25 mouse cellular contexts compared by ENCODE assay signal in genomic region chr14:28984276-28984675, GRCm38 (mm10). TPM values are rescaled to one million over a fixed set of nuclear protein-coding genes. Genes with fewer than 3 reads are reported as not detected.
DNase-seq lines count a peak whose midpoint lies in the region; ATAC-seq lines count a peak whose summit lies in the region.
"Had no signal": no experiment of that assay in that cellular context is flagged by ENCODE, and none has a peak within 500 bp of the region (broad histone marks: within the 10 kb centered on the region; RNA-seq: fewer than 3 reads in every experiment).

No protein-coding gene starts in this region.

- intact Hi-C loops in gastrocnemius, postnatal 36 days (cut with DNase I) = no loop called here

- WGBS in liver, embryonic 12.5 days (ENCODE audit: insufficient replicate concordance) = 44% methylated on average over 2 of the region's 2 CpGs

- H3K9ac ChIP-seq in liver, embryonic 12.5 days = no peak overlapping the region
- H3K9ac ChIP-seq: heart, embryonic 12.5 days; limb, embryonic 13.5 days; liver, embryonic 13.5 days; lung, embryonic 14.5 days had no signal

- H3K9me3 ChIP-seq in liver, embryonic 12.5 days (replicated peaks) = no peaks in the 10 kb centered on the region
- H3K9me3 ChIP-seq: heart, embryonic 12.5 days; limb, embryonic 13.5 days; liver, embryonic 13.5 days had no signal

- H3K4me3 ChIP-seq in liver, embryonic 12.5 days = no peak overlapping the region
- H3K4me3 ChIP-seq: heart, embryonic 12.5 days; limb, embryonic 13.5 days; liver, embryonic 13.5 days had no signal

- no peaks in the 10 kb centered on the region for H3K4me1 ChIP-seq in liver, embryonic 12.5 days
- H3K4me1 ChIP-seq: heart, embryonic 12.5 days; liver, embryonic 13.5 days had no signal

- no peak overlapping the region for H3K4me2 ChIP-seq in liver, embryonic 12.5 days
- H3K4me2 ChIP-seq: heart, embryonic 12.5 days; limb, embryonic 13.5 days; liver, embryonic 13.5 days; lung, embryonic 14.5 days had no signal

- no peaks in the 10 kb centered on the region for H3K36me3 ChIP-seq in liver, embryonic 12.5 days
- H3K36me3 ChIP-seq: heart, embryonic 12.5 days; limb, embryonic 13.5 days; liver, embryonic 13.5 days had no signal

- H3K27ac ChIP-seq in liver, embryonic 12.5 days = no peak overlapping the region
- H3K27ac ChIP-seq: limb, embryonic 13.5 days; liver, embryonic 13.5 days; stomach, postnatal 0 days had no signal

- H3K27me3 ChIP-seq in liver, embryonic 12.5 days (replicated peaks) = no peaks in the 10 kb centered on the region
- H3K27me3 ChIP-seq: heart, embryonic 12.5 days; limb, embryonic 13.5 days; liver, embryonic 13.5 days had no signal

- DNase-seq in gastrocnemius, postnatal 25 days = peak; percentile 42
- DNase-seq in gastrocnemius, postnatal 36 days = no peak
- DNase-seq in 3T3-L1 (ENCODE audit: low read depth, low spot score) = peak; percentile 82
- DNase-seq in Muller cell, postnatal 12 days (ENCODE audit: inconsistent ontology term) = peak; percentile 26
- DNase-seq in adrenal gland, postnatal 10 days = peak; percentile 53
- DNase-seq: cerebellum, adult 11-12 months; cerebellum, postnatal 36 days; heart, postnatal 10 days; kidney, adult 18-20 months; kidney, postnatal 4 days; liver, embryonic 13.5 days; lung, embryonic 14.5 days; midbrain, embryonic 14.5 days; thymus, adult 2 months; thymus, postnatal 4 days had no signal

- ATAC-seq in liver, embryonic 12.5 days = no peak
- no peak for ATAC-seq in inflammation-experienced regulatory T-cells, adult 6 months

RNA-seq across cellular contexts. Expression of gene Lrtm1, which starts 33.7 kb away (rescaled TPM):
- 10 to 100 TPM; 27.1 to 34.6 TPM for total RNA-seq in gastrocnemius, postnatal 25 days (2021)
- total RNA-seq in gastrocnemius, postnatal 36 days (2021) = 10 to 100 TPM; 19.0 to 24.8 TPM
- 1 to 10 TPM in 1 of 2 experiments, under 1 TPM in 1; 0.72 to 3.7 TPM for total RNA-seq in adrenal gland, postnatal 10 days (2021)
- not detected in 2 replicates for polyA plus RNA-seq in liver, embryonic 12.5 days (2016; fragmentation: Nextera tagmentation; extraction: Ambion mirVana)
- not detected for polyA plus RNA-seq in inflammation-experienced regulatory T-cells, adult 6 months (2017; shearing (Covaris generic))
- total RNA-seq: left cerebral cortex, adult 18-20 months; left cerebral cortex, postnatal 25 days; megakaryocyte, adult 5-6 weeks had no signal
- polyA plus RNA-seq: frontal cortex, adult 2 months; small intestine, adult 2 months; stomach, postnatal 0 days had no signal

Comparison
In these comparisons a context has a peak if more than half of its experiments do, and no peak if none do; other contexts are left out.
1. DNase-seq: peak in gastrocnemius, postnatal 25 days (single experiment), 3T3-L1 (single experiment), Muller cell, postnatal 12 days (single experiment) and adrenal gland, postnatal 10 days (single experiment); none in gastrocnemius, postnatal 36 days (0 of 2).
2. RNA of gene Lrtm1, which starts 33.7 kb away (total RNA-seq): 27.1 to 34.6 TPM in gastrocnemius, postnatal 25 days and 19.0 to 24.8 TPM in gastrocnemius, postnatal 36 days; 0.72 to 3.7 TPM in adrenal gland, postnatal 10 days; every median in the first group is over 4 times any median in the second.